In the genomic region with DNA sequence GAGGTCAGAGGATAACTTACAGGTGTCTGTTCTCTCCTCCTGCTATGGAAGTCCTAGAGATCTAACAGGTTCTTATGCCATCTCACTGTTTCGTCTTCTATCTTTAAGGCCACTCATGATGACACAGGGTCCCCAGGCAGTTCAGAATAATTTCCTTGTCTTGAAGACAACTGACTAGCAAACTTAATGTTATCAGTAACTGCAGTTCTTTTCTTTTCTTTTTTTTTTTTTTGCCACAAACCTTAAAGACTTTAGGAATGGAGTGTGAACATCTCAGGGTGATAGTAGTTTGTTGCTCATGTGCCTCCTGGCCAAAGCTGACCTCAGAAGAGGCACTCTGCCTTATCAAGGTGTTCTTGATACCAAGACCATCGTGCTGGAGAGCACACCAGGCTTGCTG, we compare ENCODE assay signal across 31 mouse cellular contexts. TPM values are rescaled to one million over a fixed set of nuclear protein-coding genes. Genes with fewer than 3 reads are reported as not detected.
"Had no signal": no experiment of that assay in that cellular context is flagged by ENCODE, and none has a peak within 500 bp of the region (broad histone marks: within the 10 kb centered on the region; RNA-seq: fewer than 3 reads in every experiment).

No protein-coding gene starts in this region.

- H3K4me3 ChIP-seq: layer of hippocampus, adult 2 months; liver, embryonic 13.5 days; midbrain, embryonic 13.5 days; myocyte; neural tube, embryonic 13.5 days had no signal

- H3K36me3 ChIP-seq: liver, embryonic 13.5 days; midbrain, embryonic 13.5 days; neural tube, embryonic 13.5 days had no signal

- H3K27me3 ChIP-seq: midbrain, embryonic 13.5 days; neural tube, embryonic 13.5 days had no signal

- DNase-seq: kidney, adult 2 months; layer of hippocampus, adult 9-11 months; liver, embryonic 13.5 days; lung, adult 2 months; lung, postnatal 14 days; lung, postnatal 4 days; thymus, adult 2 months; thymus, postnatal 14 days; thymus, postnatal 4 days had no signal

- H3K9me3 ChIP-seq: liver, embryonic 13.5 days; midbrain, embryonic 13.5 days; neural tube, embryonic 13.5 days had no signal

- ATAC-seq: midbrain, embryonic 13.5 days; midbrain, embryonic 16.5 days had no signal

- H3K4me1 ChIP-seq: midbrain, embryonic 13.5 days had no signal

RNA-seq across cellular contexts. Expression of a gene that starts 17.8 kb away (rescaled TPM):
- total RNA-seq: layer of hippocampus, adult 2 months; layer of hippocampus, postnatal 25 days; left cerebral cortex, adult 18-20 months; left cerebral cortex, postnatal 25 days; liver, adult 2 months; monocyte, adult 5-6 weeks; neutrophil, adult 5-6 weeks had no signal
- polyA plus RNA-seq: kidney, adult 2 months; kidney, embryonic 14.5 days; kidney, postnatal 0 days; large intestine, adult 2 months; limb, embryonic 11.5 days; limb, embryonic 14.5 days; liver, adult 2 months; liver, embryonic 13.5 days; liver, embryonic 16.5 days; lung, adult 2 months; lung, embryonic 16.5 days; midbrain, embryonic 13.5 days; midbrain, embryonic 16.5 days; myocyte; neural tube, embryonic 13.5 days; small intestine, adult 2 months; spleen, adult 2 months; stomach, embryonic 14.5 days; stomach, postnatal 0 days; thymus, adult 2 months had no signal

RNA-seq across cellular contexts. Expression of a gene that starts 30.2 kb away (rescaled TPM):
- total RNA-seq: layer of hippocampus, adult 2 months; layer of hippocampus, postnatal 25 days; left cerebral cortex, adult 18-20 months; left cerebral cortex, postnatal 25 days; liver, adult 2 months; monocyte, adult 5-6 weeks; neutrophil, adult 5-6 weeks had no signal
- polyA plus RNA-seq: kidney, adult 2 months; kidney, embryonic 14.5 days; limb, embryonic 11.5 days; limb, embryonic 14.5 days; liver, adult 2 months; liver, embryonic 13.5 days; liver, embryonic 16.5 days; lung, adult 2 months; lung, embryonic 16.5 days; midbrain, embryonic 13.5 days; midbrain, embryonic 16.5 days; myocyte; neural tube, embryonic 13.5 days; small intestine, adult 2 months; spleen, adult 2 months; stomach, embryonic 14.5 days; stomach, postnatal 0 days; thymus, adult 2 months had no signal

RNA-seq across cellular contexts. Expression of a gene that starts 31.3 kb away (rescaled TPM):
- total RNA-seq: liver, adult 2 months; monocyte, adult 5-6 weeks; neutrophil, adult 5-6 weeks had no signal
- polyA plus RNA-seq: large intestine, adult 2 months; liver, adult 2 months; myocyte; small intestine, adult 2 months had no signal

RNA-seq across cellular contexts. Expression of a gene that starts 31.8 kb away (rescaled TPM):
- polyA plus RNA-seq: myocyte had no signal

RNA-seq across cellular contexts. Expression of a gene that starts 43.3 kb away (rescaled TPM):
- total RNA-seq: layer of hippocampus, adult 2 months; layer of hippocampus, postnatal 25 days; left cerebral cortex, adult 18-20 months; left cerebral cortex, postnatal 25 days; liver, adult 2 months; monocyte, adult 5-6 weeks; neutrophil, adult 5-6 weeks had no signal
- polyA plus RNA-seq: kidney, adult 2 months; kidney, embryonic 14.5 days; kidney, postnatal 0 days; large intestine, adult 2 months; limb, embryonic 11.5 days; limb, embryonic 14.5 days; liver, adult 2 months; liver, embryonic 13.5 days; liver, embryonic 16.5 days; lung, adult 2 months; lung, embryonic 16.5 days; midbrain, embryonic 13.5 days; midbrain, embryonic 16.5 days; myocyte; neural tube, embryonic 13.5 days; small intestine, adult 2 months; spleen, adult 2 months; stomach, embryonic 14.5 days; stomach, postnatal 0 days; thymus, adult 2 months had no signal
